Mouse (Mus musculus): Measurements from ENCODE around the gene Adra2b. TPM values are rescaled to one million over a fixed set of nuclear protein-coding genes. Genes with fewer than 3 reads are reported as not detected.
A peak's percentile ranks its signal among the peaks of the same experiment; 100 is the strongest.

The Adra2b gene
- polyA plus RNA-seq (2012; ENCODE audit: insufficient read depth, insufficient read length, missing spikeins), result 0.38 TPM in 1 of 2 replicates, not detected in the other

DNA sequence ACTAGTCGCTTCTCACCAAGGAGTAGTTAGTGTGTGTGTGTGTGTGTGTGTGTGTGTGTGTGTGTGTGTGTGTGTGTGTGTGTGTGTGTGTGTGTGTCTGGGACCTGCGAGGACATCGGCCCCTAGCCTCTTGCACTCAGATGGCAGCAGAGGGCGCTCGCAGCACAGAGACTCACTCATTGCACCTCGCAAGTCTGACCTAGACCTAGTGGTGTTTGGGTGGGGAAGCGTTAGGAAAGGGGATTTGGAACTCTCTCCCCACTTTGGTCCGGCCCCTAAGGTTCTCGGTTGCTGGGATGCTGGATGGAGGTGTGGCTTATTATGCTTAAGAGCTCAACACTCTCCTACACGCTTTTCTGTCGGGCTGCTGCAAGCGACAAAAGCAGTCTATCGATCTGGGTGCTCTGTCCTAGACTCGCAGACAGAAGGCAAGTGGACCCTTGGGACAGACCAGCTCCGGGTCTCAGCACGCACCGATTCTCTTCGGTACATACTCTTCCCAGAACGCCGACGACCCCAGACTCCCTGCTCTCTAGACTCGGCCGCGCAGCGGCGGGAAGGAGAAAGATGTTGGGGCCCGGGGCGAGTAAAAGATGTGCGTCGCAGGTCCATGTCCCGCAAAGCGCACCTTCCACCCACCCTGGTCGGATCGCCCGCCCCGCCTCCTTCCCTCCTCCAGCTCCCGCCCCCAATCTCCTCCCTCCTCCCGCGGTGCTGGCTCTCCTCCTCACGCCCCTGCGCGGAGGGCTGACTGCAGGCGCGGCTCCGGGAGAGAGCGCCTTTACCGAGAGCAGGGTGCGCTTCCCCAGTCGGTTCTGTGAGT, at the start of gene Adra2b:
Adra2b (plus strand) TSS at position 750 of the 823 bp plus-strand sequence.
- H3K4me3 ChIP-seq (ENCODE audit: insufficient read depth, low read depth, low read length), result peak within 1 kb of the TSS; percentile 41
- H3K27ac ChIP-seq (replicated peaks; ENCODE audit: low read depth, low read length), result no peak within 1 kb of the TSS
- no peaks in the 10 kb centered on the region for H3K4me1 ChIP-seq (ENCODE audit: control insufficient read depth, insufficient read depth, insufficient read length, low read length)

DNA sequence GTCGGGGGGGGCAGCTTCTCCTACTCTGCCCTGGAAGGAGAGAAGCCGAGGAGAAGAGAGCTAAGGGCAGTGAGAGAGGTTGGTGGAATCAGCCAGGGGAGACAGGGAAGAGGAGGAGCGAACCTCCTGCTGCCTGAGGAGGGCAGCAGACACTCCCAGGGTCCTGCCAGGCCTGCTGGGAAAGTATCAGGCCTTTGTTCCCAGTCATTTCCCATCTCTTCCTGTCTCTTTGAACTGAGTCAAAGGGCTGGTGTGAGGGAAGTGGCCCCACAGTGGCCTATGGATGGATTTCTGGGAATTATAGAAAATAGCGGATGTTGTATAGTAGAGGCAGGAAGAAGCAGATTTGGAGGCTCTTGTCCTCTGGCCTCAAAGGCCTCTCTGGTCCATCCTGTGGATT, 49.1 kb upstream of the Adra2b start:
- Histone ChIP-seq H3K27ac (replicated peaks; ENCODE audit: low read depth, low read length) (peak overlapping the region; percentile 29; the same call in 1 of the 2 replicates), H3K4me1 (ENCODE audit: control insufficient read depth, insufficient read depth, insufficient read length, low read length) (peaks cover 4% of the 10 kb centered on the region), H3K4me3 (ENCODE audit: insufficient read depth, low read depth, low read length) (no peak overlapping the region)

- Histone ChIP-seq H3K4me1 (ENCODE audit: control insufficient read depth, insufficient read depth, insufficient read length, low read length) (peaks cover 4% of the 10 kb centered on the region), H3K27ac (replicated peaks; ENCODE audit: low read depth, low read length) (peak overlapping the region; percentile 29)
Observed at GRCm38 (mm10) chr2:127314467-127315154, 48.4 kb upstream of the Adra2b start.

GRCm38 (mm10) chr2:127315155-127315470, 47.9 kb upstream of the Adra2b start:
- Histone ChIP-seq H3K27ac (replicated peaks; ENCODE audit: low read depth, low read length) (no peak overlapping the region), H3K4me1 (ENCODE audit: control insufficient read depth, insufficient read depth, insufficient read length, low read length) (peaks cover 4% of the 10 kb centered on the region), H3K4me3 (ENCODE audit: insufficient read depth, low read depth, low read length) (no peak overlapping the region)

More at GRCm38 (mm10) chr2:127314467-127315154, 48.4 kb upstream of the Adra2b start:
- H3K4me3 ChIP-seq (ENCODE audit: insufficient read depth, low read depth, low read length), result no peak overlapping the region

- peaks cover 4% of the 10 kb centered on the region for H3K4me1 ChIP-seq (ENCODE audit: control insufficient read depth, insufficient read depth, insufficient read length, low read length)
- H3K4me3 ChIP-seq (ENCODE audit: insufficient read depth, low read depth, low read length), result no peak overlapping the region
- H3K27ac ChIP-seq (replicated peaks; ENCODE audit: low read depth, low read length), result no peak overlapping the region
Observed at GRCm38 (mm10) chr2:127316431-127316830, 46.6 kb upstream of the Adra2b start.

- Histone ChIP-seq H3K4me1 (ENCODE audit: control insufficient read depth, insufficient read depth, insufficient read length, low read length) (peaks cover 4% of the 10 kb centered on the region), H3K4me3 (ENCODE audit: insufficient read depth, low read depth, low read length) (no peak overlapping the region)
Observed at GRCm38 (mm10) chr2:127318136-127318535, 44.9 kb upstream of the Adra2b start.

GRCm38 (mm10) chr2:127319071-127319470, 43.9 kb upstream of the Adra2b start:
- H3K27ac ChIP-seq (replicated peaks; ENCODE audit: low read depth, low read length), result no peak overlapping the region

More at GRCm38 (mm10) chr2:127318136-127318535, 44.9 kb upstream of the Adra2b start:
- no peak overlapping the region for H3K27ac ChIP-seq (replicated peaks; ENCODE audit: low read depth, low read length)

DNA sequence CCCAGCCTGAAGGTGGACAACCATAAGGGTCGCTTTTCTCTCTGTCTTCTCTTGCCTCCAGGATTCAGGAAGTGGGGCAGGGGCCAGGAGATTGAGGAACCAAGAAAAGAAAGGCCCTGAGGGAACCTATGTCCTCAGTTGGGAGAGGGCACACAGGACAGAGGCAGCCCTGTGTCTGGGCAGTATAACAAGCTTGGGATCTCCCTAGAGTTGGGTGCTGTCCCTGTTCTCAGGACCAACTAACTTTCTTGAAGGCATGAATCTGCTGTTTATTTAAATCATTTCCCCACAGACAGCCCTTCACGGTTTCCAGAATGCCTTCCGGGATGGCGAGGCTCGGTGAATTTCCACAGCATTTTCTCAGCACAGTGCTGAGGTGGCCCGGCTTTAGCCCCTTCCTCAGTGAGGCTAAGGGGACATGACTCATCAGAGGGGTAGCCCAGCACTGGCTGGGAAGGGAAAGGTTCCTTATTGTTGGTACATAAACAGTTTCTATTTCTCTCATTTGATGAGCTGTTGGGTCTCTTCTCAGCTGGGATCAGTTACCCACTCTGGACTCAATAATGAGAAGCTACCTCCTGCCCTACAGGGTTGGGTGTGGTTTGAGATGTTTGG, 40.2 kb upstream of the Adra2b start:
- Histone ChIP-seq H3K27ac (replicated peaks; ENCODE audit: low read depth, low read length) (no peak overlapping the region), H3K4me3 (ENCODE audit: insufficient read depth, low read depth, low read length) (no peak overlapping the region), H3K4me1 (ENCODE audit: control insufficient read depth, insufficient read depth, insufficient read length, low read length) (no peaks in the 10 kb centered on the region)

More at GRCm38 (mm10) chr2:127319071-127319470, 43.9 kb upstream of the Adra2b start:
- Histone ChIP-seq H3K4me1 (ENCODE audit: control insufficient read depth, insufficient read depth, insufficient read length, low read length) (peaks cover 2% of the 10 kb centered on the region), H3K4me3 (ENCODE audit: insufficient read depth, low read depth, low read length) (no peak overlapping the region)

- peaks cover 3% of the 10 kb centered on the region; the same call in 1 of the 2 replicates for H3K4me1 ChIP-seq (ENCODE audit: control insufficient read depth, insufficient read depth, insufficient read length, low read length)
- H3K27ac ChIP-seq (replicated peaks; ENCODE audit: low read depth, low read length), result no peak overlapping the region
- H3K4me3 ChIP-seq (ENCODE audit: insufficient read depth, low read depth, low read length), result no peak overlapping the region
Observed at GRCm38 (mm10) chr2:127323667-127324066, 39.3 kb upstream of the Adra2b start.

DNA sequence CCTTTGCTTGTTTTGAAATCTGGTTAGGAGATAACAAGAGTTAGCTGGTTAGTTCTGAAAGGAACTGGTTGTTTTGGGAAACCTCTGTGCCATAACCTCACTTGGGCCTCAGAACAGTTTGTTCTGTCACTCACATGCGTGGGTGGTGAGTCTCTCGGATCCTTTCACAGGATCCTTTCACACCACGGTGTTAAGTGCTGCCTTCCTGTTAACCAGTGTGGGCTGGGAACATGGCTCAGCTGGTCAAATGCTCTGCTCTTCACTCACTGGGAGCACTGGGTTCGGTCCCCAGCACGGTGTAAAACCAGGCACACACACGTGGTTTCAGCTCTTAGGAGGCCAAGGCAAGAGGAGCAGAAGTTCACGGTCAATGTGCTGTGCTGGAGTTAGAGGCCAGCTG, 38.6 kb upstream of the Adra2b start:
- H3K4me3 ChIP-seq (ENCODE audit: insufficient read depth, low read depth, low read length), result no peak overlapping the region
- H3K27ac ChIP-seq (replicated peaks; ENCODE audit: low read depth, low read length), result no peak overlapping the region
- H3K4me1 ChIP-seq (ENCODE audit: control insufficient read depth, insufficient read depth, insufficient read length, low read length), result peaks cover 3% of the 10 kb centered on the region; the same call in 1 of the 2 replicates

DNA sequence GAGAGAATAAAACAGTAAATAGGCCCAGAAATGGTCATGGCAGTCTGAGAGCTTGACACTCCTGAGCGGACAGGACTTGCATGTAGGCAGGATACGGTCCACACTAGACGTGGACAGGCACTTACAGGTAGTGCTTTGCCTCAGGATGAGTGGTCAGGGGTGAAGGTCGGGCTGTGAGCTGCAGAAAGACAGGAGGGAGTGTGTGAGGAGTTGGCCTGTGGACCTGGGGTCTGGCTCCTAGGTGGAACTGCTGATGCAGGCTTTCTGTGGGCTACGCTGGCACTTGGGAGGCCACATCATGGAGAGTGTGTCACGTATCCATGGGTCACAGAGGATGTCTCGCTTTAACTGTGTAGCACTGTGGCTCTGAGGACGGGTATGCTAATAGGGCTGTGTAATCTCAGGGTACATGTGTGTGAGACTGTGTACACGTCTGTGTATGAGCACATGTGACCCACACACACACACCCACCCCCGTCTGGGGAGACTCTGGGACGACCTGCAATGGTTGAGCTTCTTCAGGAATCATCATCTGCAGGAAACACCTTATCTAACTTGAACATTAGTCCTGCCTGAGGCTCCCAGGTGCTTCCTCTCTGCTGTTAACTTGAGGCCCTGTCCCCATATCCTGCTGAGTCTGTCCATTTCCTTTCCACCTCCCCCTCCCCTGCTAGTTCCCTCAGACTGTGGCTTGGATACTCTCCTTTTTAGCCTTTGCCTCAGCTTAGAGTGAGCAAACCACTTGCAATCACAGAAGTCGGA, 34.7 kb upstream of the Adra2b start:
- H3K27ac ChIP-seq (replicated peaks; ENCODE audit: low read depth, low read length), result no peak overlapping the region
- H3K4me1 ChIP-seq (ENCODE audit: control insufficient read depth, insufficient read depth, insufficient read length, low read length), result peaks cover 3% of the 10 kb centered on the region; the same call in 1 of the 2 replicates
- H3K4me3 ChIP-seq (ENCODE audit: insufficient read depth, low read depth, low read length), result no peak overlapping the region

- Histone ChIP-seq H3K27ac (replicated peaks; ENCODE audit: low read depth, low read length) (no peak overlapping the region), H3K4me3 (ENCODE audit: insufficient read depth, low read depth, low read length) (no peak overlapping the region), H3K4me1 (ENCODE audit: control insufficient read depth, insufficient read depth, insufficient read length, low read length) (peaks cover 3% of the 10 kb centered on the region; the same call in 1 of the 2 replicates)
Observed at GRCm38 (mm10) chr2:127332807-127333570, 30.0 kb upstream of the Adra2b start.

DNA sequence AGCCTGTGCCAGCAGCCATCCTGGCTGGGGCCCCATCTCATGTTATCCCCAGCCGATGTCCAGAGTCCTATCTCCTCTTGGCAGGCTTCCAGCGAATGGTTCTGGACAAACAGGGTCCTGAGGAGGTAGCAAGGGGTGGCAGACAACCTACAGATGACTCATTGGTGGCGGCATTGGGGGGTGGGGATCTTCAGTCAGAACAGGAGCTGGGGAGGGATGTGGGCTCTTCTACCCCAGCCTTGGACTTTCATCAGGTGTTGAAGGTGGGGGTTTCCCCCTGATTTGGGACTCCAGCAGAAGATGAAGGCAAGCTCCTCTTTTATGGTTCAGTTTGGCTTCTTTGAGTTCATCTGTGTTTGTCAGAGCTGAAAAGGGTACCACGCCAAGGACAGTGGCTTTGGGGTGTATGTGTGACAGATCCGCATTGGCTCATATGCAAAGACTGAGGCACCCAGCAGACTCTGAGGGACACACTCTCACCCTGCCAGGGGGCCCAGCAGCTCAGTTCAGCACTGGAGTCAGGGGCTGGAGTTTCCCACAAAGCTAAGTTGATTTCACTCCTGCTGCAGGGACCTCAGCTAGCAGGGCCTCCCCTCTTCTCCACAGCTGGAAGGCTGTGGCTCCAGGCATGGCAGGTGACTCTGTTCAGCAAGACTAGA, 28.9 kb upstream of the Adra2b start:
- H3K4me3 ChIP-seq (ENCODE audit: insufficient read depth, low read depth, low read length), result no peak overlapping the region
- no peaks in the 10 kb centered on the region for H3K4me1 ChIP-seq (ENCODE audit: control insufficient read depth, insufficient read depth, insufficient read length, low read length)
- H3K27ac ChIP-seq (replicated peaks; ENCODE audit: low read depth, low read length), result no peak overlapping the region

Data from brown adipose tissue, adult 24 weeks (tissue).